Mouse (Mus musculus) granulocyte monocyte progenitor cell, adult 5-6 weeks (primary cell): Measurements from ENCODE around the gene Scgb1a1. TPM values are rescaled to one million over a fixed set of nuclear protein-coding genes. Genes with fewer than 3 reads are reported as not detected.
A peak's percentile ranks its signal among the peaks of the same experiment; 100 is the strongest.
"Not testable (repeated sequence)": the region's sequence is repeated elsewhere in the genome, so short reads cannot be mapped to it uniquely, and the experiment has no call there.

ENCODE experiments used
- ATAC-seq: replicated peaks from 2 replicates; pipeline ENCODE4 v1.8.0; 2016; ENCODE audit warnings: mild to moderate bottlenecking, moderate TSS enrichment, inconsistent platforms; ENCODE audit not compliant: poor library complexity, severe bottlenecking
- total RNA-seq, 2 experiments: library from RNA; stranded (forward) in 1 of 2; stranded (reverse) in 1 of 2; fragments of 200-712, 200-1000 nt in 1 of 2; fragments of >200 nt in 1 of 2; fragmentation: Nextera tagmentation in 1 of 2; gene quantifications; 2 replicates each; pipeline ENCODE4 v1.2.3; 2014 to 2017

Scgb1a1 gene
- total RNA-seq, 2 experiments from 2014 or later = not detected

- ATAC-seq = no peak
These were observed 17.4 kb downstream of the Scgb1a1 start for GRCm38 (mm10) chr19:9070316-9070715.

DNA sequence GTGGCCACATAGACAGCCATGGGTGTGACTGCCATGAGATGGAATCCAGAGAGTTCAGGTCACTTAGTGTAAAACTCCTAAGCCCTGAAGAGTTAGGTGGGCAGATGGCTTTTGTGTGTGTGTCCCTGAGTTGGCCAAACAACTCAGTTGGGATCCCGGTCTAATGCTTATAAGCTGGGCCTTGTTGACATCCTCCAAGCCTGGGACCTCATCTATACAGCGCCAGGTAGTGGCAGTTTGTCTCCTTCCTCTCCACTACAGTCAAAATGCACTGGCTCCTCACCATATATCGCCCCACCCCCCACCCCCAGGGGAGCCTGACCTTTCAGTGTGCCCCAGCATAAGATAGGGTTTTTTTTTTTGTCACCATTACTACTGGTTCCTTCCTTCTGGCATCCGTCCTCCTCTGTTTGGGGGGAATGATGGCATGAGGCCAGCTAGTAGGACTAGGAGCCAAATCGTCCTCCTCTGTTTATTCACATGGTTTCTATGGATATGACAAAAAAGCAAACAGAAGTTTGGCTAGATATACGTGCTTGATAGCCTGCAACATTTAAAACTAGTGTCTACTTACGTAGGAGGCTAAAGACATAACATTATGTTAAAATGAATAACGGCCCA, 18.0 kb downstream of the Scgb1a1 start:
- no peak for ATAC-seq

DNA sequence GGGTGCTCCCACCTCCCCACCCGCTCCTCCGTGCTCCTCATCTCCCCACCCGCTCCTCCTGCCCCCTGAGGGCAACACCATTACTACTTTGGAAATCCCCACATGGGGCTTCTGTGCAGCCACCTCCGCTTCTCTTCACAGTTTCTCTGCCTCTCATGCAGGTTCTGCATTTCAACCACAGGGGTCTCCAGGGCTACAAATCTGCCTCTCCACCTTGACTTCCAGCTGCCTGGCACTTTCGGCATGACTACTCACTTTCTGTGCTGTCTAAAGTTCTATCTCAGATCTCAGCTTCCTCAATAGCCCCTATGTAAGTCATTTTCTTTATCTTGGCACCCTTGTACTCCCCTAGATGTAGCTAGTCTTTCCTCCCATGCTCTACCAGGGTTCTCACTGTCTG, 20.5 kb downstream of the Scgb1a1 start:
- peak; percentile 38 for ATAC-seq

GRCm38 (mm10) chr19:9065621-9066561, 21.9 kb downstream of the Scgb1a1 start:
- peak; percentile 58 for ATAC-seq

DNA sequence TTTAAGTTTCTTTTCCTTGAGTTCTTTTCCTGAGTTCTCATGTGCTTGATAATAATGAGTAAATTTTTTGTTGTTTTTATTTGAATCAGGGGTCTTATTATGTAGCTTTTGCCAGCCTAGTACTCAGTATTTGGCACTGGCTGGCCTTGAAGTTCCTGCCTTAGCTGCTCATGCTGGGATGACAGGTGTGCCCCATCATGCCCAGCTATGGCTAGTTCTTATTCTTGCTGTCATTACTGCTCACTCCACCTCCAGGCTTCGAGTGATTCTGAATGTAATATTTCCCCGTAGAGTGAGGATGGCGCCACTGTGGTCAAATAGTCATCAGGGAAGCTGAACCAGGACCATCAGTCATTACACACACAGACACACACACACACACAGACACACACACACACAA, 23.9 kb downstream of the Scgb1a1 start:
- no peak for ATAC-seq

- peak; percentile 54 for ATAC-seq
These were observed 24.9 kb downstream of the Scgb1a1 start for GRCm38 (mm10) chr19:9062822-9063221.

DNA sequence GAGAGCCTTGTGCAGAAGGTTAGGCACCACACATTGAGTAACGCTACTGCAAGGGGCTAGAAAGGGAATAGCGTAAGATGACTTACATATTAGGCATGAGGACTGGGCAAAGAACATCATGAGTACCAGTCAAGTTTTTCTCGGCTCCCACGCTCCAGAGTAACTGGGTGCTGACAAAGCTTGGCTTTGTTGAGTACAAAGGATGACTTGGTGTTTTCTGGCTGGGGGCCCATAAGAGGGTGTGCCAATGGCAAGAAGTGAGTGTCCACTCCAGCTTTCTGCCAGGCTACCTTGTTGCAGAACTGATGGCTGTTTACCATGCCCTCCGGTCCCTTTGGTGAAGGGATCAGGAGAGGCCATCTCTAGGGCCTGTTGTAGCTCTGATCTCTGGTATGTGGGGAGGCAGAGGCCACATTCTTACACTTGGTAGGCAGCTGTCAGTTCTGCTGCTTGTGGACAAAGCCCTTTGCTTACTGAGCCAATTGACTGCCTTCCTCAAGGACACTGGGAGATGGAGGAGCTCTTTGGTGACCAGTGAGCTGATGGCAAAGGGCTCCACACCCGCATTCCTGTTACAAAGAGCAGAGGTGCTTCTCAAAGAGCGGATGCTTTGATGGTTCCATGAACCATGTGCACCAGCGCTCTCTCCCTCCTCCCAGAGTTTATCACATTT, 26.4 kb downstream of the Scgb1a1 start:
- ATAC-seq = no peak

GRCm38 (mm10) chr19:9060103-9060502, 27.7 kb downstream of the Scgb1a1 start:
- ATAC-seq = peak; percentile 49

DNA sequence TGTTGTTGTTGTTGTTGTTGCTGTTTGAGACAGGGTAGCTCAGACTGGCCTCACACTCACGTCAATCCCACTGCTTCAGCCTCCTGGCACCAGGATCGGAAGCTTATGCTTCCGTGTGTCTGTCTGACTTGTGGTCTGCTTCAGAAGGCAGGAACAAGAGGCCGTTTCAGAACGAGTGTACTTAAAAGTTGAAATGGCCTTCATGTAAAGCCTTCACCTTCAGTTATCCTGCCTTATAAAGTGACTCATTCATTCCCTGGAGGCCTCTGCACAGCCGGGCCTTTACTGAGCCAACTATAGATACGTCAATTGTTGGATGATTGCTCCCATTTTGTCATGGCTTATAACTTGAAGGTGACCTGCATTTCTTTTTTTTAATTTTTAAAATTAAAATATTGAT, 28.4 kb downstream of the Scgb1a1 start:
- no peak for ATAC-seq

GRCm38 (mm10) chr19:9058944-9059343, 28.8 kb downstream of the Scgb1a1 start:
- ATAC-seq = no peak

- ATAC-seq = no peak
These were observed 29.4 kb downstream of the Scgb1a1 start for GRCm38 (mm10) chr19:9058331-9058884.

GRCm38 (mm10) chr19:9057679-9058078, 30.1 kb downstream of the Scgb1a1 start:
- no peak for ATAC-seq

DNA sequence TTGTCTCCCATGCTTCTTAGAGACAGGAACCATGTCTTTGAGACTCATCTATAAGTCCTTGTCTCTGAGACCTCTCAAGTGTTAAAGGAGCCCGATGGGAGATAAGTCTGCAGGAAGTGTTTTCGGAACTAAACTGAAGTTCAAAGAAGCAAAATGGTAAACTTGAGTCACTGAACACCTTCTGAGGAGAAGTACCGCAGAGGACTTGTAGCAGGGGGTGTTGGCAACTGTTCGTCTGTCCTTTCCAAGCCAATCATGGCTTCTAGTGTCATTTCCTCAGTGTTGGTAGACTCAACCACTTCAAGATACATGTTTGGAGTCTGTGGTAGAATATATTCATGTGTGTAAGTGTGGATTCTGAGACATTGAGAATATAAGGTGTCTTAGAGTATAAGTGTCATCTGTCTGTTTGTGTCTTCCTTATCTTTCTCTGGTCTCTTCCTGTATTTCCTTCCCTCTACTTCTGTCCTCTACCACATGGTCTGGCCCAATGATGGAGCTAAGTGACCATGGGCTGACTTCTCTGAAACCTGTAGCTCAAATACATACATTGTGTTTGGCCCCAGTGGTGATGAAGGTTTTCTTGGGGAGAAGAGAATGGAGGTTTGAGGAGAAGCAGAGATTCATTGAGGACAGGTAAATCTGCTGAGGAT, 31.9 kb downstream of the Scgb1a1 start:
- no peak for ATAC-seq

- peak; percentile 80 for ATAC-seq
These were observed 32.6 kb downstream of the Scgb1a1 start for GRCm38 (mm10) chr19:9055153-9055552.

GRCm38 (mm10) chr19:9052803-9053431, 34.8 kb downstream of the Scgb1a1 start:
- ATAC-seq = peak; percentile 83

DNA sequence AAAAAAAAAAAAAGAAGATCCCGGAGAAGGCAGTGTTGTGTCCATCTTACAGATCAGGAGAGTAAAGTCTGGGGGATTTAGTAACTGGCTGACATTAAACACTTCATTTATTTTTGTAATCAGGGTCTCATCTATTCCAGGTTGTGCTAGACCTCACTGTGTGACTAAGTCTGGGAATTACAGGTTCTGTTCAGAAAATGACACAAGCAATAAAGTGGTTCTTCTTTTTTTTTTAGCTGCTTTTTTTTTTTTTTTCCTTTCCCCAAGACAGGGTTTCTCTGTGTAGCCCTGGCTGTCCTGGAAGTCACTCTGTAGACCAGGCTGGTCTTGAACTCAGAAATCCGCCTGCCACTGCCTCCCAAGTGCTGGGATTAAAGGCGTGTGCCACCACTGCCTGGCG, 35.8 kb downstream of the Scgb1a1 start:
- not testable (repeated sequence) for ATAC-seq

GRCm38 (mm10) chr19:9050294-9051229, 37.2 kb downstream of the Scgb1a1 start:
- no peak for ATAC-seq

DNA sequence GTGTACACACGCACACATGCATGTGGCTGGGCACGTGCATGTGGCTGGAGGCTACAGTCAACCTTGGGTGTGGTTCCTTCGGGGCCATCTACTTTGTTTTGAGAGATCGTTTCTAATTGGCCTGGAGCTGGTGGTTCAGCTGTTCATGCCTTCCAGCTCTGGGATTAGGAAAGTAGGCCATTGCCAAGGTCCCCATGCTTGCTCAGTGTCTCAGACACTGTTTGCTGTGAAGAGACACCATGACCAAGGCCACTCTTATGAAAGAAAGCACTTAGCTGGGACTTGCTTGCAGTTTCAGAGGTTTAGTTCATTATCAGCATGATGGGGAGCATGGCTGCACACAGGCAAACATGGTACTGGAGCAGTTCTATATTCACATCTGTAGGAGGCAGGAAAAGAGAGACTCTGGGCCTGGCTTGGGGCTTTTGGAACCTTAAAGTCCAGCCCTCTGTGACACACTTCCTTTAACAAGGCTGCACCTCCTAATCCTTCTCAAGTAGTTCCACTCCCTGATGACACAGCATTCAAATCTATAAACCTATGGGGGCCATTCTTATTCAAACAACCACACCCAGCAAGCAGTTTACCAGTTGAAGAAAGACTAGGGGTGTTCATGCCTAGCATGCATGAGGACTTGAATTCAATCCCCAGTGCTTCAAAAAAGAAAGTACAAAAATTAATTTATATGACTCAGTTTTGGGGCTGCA, 38.6 kb downstream of the Scgb1a1 start:
- ATAC-seq = no peak
